Mouse (Mus musculus): Measurements from ENCODE around the gene Usp15. TPM values are rescaled to one million over a fixed set of nuclear protein-coding genes. Genes with fewer than 3 reads are reported as not detected.
"Not testable (repeated sequence)": the region's sequence is repeated elsewhere in the genome, so short reads cannot be mapped to it uniquely, and the experiment has no call there.

Usp15 gene
- 57.3 and 62.0 TPM in 2 replicates for polyA plus RNA-seq (2015; fragmentation: Nextera tagmentation; extraction: Ambion mirVana)

DNA sequence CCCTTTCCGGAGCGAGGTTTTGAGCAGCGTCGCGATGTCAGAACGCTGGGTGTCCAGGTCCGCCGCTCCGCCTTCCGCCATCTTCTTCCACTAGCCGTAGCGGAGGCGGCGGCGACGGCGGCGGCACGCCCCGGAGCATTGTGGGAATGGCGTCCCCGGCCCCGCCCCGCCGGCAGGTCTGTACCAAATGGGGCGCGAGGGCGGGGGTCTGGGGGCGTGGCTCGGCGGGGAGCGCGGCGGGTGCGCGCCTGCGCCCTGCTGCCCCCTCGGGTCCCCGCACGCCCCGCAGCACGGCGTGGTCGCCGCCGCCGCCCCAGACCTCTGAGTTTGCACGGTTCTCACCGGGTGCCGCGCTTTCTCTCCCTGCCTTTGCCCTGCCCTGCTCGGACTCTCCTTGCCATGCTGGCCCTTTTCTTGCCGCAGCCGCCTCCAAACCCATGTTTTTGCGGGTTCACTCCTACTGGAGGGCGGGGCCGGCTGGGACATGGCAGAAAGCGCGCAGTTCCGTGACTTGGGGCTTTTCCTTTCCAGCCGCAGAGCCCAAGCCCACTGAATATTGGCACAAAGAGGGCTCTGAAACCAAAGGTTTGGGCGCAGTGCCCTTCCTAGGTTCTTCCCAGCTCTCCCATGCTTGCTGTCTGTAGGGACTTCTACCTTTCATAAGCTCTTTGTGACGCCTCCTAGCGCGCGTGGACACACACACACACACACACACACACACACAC, at the start of gene Usp15:
TSS of gene Usp15 (minus strand) at position 161 of the 725 bp plus-strand sequence.
- H3K9me3 ChIP-seq (replicated peaks): no peaks in the 10 kb centered on the region
- H3K27ac ChIP-seq: peak within 1 kb of the TSS; percentile 91
- under 1% methylated on average over 43 of the region's 66 CpGs for WGBS
- peak within 1 kb of the TSS; percentile 90 for H3K9ac ChIP-seq
- H3K4me1 ChIP-seq: peaks cover 18% of the 10 kb centered on the region
- ATAC-seq: peak; percentile 94
- peak within 1 kb of the TSS; percentile 90 for H3K4me3 ChIP-seq
- H3K4me2 ChIP-seq: peak within 1 kb of the TSS; percentile 71
- no peaks in the 10 kb centered on the region for H3K27me3 ChIP-seq
- H3K36me3 ChIP-seq (ENCODE audit: poor library complexity, severe bottlenecking): no peaks in the 10 kb centered on the region

- no peak overlapping the region for H3K9ac ChIP-seq
- WGBS: 92% methylated on average over 5 of the region's 5 CpGs
- H3K27me3 ChIP-seq: no peaks in the 10 kb centered on the region
- no peak overlapping the region for H3K4me2 ChIP-seq
- H3K9me3 ChIP-seq (replicated peaks): no peaks in the 10 kb centered on the region
- no peaks in the 10 kb centered on the region for H3K4me1 ChIP-seq
- no peak for ATAC-seq
- no peaks in the 10 kb centered on the region for H3K36me3 ChIP-seq (ENCODE audit: poor library complexity, severe bottlenecking)
- H3K4me3 ChIP-seq: no peak overlapping the region
- H3K27ac ChIP-seq: no peak overlapping the region
Observed at GRCm38 (mm10) chr10:123229420-123229819, 32.6 kb upstream of the Usp15 start.

- H3K4me2 ChIP-seq: no peak overlapping the region
- no peaks in the 10 kb centered on the region for H3K36me3 ChIP-seq (ENCODE audit: poor library complexity, severe bottlenecking)
- H3K27ac ChIP-seq: no peak overlapping the region
- WGBS: 92% methylated on average over 5 of the region's 5 CpGs
- no peaks in the 10 kb centered on the region for H3K27me3 ChIP-seq
- no peaks in the 10 kb centered on the region for H3K9me3 ChIP-seq (replicated peaks)
- no peak overlapping the region for H3K9ac ChIP-seq
- no peak for ATAC-seq
- H3K4me1 ChIP-seq: no peaks in the 10 kb centered on the region
- H3K4me3 ChIP-seq: no peak overlapping the region
Observed at GRCm38 (mm10) chr10:123222785-123223184, 26.0 kb upstream of the Usp15 start.

GRCm38 (mm10) chr10:123209517-123209916, 12.7 kb upstream of the Usp15 start:
- Histone ChIP-seq H3K9ac (no peak overlapping the region), H3K4me3 (no peak overlapping the region), H3K27me3 (no peaks in the 10 kb centered on the region), H3K36me3 (ENCODE audit: poor library complexity, severe bottlenecking) (no peaks in the 10 kb centered on the region), H3K4me1 (no peaks in the 10 kb centered on the region), H3K4me2 (no peak overlapping the region), H3K9me3 (replicated peaks) (no peaks in the 10 kb centered on the region), H3K27ac (no peak overlapping the region)
- 75% methylated on average over 8 of the region's 8 CpGs for WGBS
- no peak for ATAC-seq

DNA sequence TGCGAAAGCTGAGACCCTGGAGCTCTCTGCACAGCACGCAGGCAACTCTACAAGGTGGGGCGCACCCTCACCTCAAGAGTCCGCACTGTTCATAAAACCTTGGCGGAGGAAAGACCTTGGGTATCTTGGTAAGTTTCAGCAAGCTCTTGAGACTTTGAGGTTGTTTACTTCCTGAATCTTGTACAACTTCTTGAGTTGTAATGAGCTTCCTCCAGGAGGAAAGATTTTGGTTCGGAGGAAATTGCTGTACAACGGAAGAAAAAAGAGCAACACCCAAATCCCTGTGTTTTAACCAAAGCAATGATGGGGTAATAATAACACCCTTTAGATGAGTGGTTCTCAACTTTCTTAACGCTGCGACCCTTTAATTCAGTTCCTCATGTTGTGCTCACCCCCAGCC, 11.5 kb upstream of the Usp15 start:
- Histone ChIP-seq H3K27ac (no peak overlapping the region), H3K27me3 (no peaks in the 10 kb centered on the region), H3K4me1 (no peaks in the 10 kb centered on the region), H3K4me3 (no peak overlapping the region), H3K9me3 (replicated peaks) (no peaks in the 10 kb centered on the region), H3K4me2 (no peak overlapping the region), H3K9ac (no peak overlapping the region), H3K36me3 (ENCODE audit: poor library complexity, severe bottlenecking) (no peaks in the 10 kb centered on the region)
- no peak for ATAC-seq
- WGBS: 91% methylated on average over 9 of the region's 9 CpGs

- Histone ChIP-seq H3K9me3 (replicated peaks) (no peaks in the 10 kb centered on the region), H3K4me1 (no peaks in the 10 kb centered on the region), H3K4me2 (no peak overlapping the region), H3K36me3 (ENCODE audit: poor library complexity, severe bottlenecking) (no peaks in the 10 kb centered on the region), H3K27ac (no peak overlapping the region), H3K9ac (no peak overlapping the region), H3K4me3 (no peak overlapping the region), H3K27me3 (no peaks in the 10 kb centered on the region)
- WGBS: 94% methylated on average over 6 of the region's 6 CpGs
- ATAC-seq: no peak
Observed at GRCm38 (mm10) chr10:123206074-123206473, 9.3 kb upstream of the Usp15 start.

DNA sequence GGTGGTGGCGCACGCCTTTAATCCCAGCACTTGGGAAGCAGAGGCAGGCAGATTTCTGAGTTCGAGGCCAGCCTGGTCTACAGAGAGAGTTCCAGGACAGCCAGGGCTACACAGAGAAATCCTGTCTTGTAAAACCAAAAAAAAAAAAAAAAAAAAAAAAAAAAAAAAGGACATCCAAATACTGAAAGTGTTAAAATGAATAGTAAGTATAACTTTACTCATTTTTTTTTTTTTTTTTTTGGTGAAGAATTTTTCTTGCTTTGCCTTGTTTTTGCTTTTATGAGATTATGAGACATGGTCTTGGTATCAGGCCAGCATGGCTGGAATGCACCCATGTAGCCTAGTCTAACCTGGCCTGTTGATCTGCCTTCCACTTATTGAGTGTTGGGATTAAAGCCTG, 8.6 kb upstream of the Usp15 start:
- H3K27me3 ChIP-seq; H3K36me3 ChIP-seq (ENCODE audit: poor library complexity, severe bottlenecking); H3K9me3 ChIP-seq (replicated peaks); ATAC-seq; H3K9ac ChIP-seq; H3K27ac ChIP-seq; H3K4me2 ChIP-seq; H3K4me3 ChIP-seq; H3K4me1 ChIP-seq: not testable (repeated sequence)
- WGBS: 94% methylated on average over 3 of the region's 3 CpGs

DNA sequence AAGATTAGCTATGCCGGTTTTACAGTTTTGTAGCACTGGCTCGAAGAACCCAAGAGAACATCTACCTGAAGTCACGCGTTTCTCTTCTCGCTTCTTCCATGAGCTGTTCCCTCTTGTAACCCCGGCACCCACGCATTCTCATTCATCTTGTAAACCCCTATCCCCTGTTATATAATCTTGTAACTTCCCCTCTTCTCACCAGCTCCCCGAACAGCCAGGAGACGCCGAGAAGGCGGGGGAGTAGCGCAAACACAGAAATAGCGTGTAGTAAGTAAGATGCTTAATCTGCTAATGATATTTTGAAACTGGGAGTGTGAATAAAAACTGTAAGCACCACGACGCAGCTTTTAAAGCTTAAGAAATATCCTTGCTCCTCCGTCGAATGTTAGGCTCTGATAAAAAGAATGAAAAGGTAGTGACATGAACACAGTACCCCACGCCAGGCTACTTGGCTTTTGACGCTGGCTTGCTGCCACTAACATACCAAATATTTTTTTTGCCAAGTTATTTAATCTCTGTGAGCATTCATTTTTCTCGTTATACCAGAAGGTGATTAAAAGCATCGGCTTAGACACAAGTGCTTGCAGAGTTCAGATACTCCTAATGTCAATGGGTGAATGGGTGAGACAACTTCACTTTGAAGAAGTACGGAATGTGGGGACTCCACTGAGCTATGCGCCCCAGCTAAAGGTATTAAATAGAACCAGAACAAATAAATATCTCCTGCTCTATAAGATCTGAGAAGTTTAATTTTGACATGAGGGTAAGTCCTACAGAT, 5.4 kb upstream of the Usp15 start:
- Histone ChIP-seq H3K27ac (no peak overlapping the region), H3K9ac (no peak overlapping the region), H3K4me2 (no peak overlapping the region), H3K4me1 (no peaks in the 10 kb centered on the region), H3K27me3 (no peaks in the 10 kb centered on the region), H3K36me3 (ENCODE audit: poor library complexity, severe bottlenecking) (no peaks in the 10 kb centered on the region), H3K4me3 (no peak overlapping the region), H3K9me3 (replicated peaks) (no peaks in the 10 kb centered on the region)
- WGBS: 87% methylated on average over 23 of the region's 23 CpGs
- no peak for ATAC-seq

- H3K9ac ChIP-seq: no peak overlapping the region
- no peaks in the 10 kb centered on the region for H3K36me3 ChIP-seq (ENCODE audit: poor library complexity, severe bottlenecking)
- no peaks in the 10 kb centered on the region for H3K4me1 ChIP-seq
- H3K27ac ChIP-seq: no peak overlapping the region
- no peak for ATAC-seq
- H3K4me2 ChIP-seq: no peak overlapping the region
- 92% methylated on average over 5 of the region's 5 CpGs for WGBS
- no peaks in the 10 kb centered on the region for H3K27me3 ChIP-seq
- H3K4me3 ChIP-seq: no peak overlapping the region
- H3K9me3 ChIP-seq (replicated peaks): no peaks in the 10 kb centered on the region
Observed at GRCm38 (mm10) chr10:123201436-123201835, 4.6 kb upstream of the Usp15 start.

- H3K9me3 ChIP-seq (replicated peaks): no peaks in the 10 kb centered on the region
- H3K36me3 ChIP-seq (ENCODE audit: poor library complexity, severe bottlenecking): no peaks in the 10 kb centered on the region
- ATAC-seq: no peak
- no peak overlapping the region for H3K9ac ChIP-seq
- H3K27ac ChIP-seq: no peak overlapping the region
- H3K4me2 ChIP-seq: no peak overlapping the region
- 95% methylated on average over 5 of the region's 5 CpGs for WGBS
- H3K27me3 ChIP-seq: no peaks in the 10 kb centered on the region
- no peaks in the 10 kb centered on the region for H3K4me1 ChIP-seq
- no peak overlapping the region for H3K4me3 ChIP-seq
Observed at GRCm38 (mm10) chr10:123200996-123201395, 4.2 kb upstream of the Usp15 start.

- Histone ChIP-seq H3K4me1 (peaks cover 5% of the 10 kb centered on the region), H3K9me3 (replicated peaks) (no peaks in the 10 kb centered on the region)
Observed at GRCm38 (mm10) chr10:123200320-123200659, 3.5 kb upstream of the Usp15 start.

DNA sequence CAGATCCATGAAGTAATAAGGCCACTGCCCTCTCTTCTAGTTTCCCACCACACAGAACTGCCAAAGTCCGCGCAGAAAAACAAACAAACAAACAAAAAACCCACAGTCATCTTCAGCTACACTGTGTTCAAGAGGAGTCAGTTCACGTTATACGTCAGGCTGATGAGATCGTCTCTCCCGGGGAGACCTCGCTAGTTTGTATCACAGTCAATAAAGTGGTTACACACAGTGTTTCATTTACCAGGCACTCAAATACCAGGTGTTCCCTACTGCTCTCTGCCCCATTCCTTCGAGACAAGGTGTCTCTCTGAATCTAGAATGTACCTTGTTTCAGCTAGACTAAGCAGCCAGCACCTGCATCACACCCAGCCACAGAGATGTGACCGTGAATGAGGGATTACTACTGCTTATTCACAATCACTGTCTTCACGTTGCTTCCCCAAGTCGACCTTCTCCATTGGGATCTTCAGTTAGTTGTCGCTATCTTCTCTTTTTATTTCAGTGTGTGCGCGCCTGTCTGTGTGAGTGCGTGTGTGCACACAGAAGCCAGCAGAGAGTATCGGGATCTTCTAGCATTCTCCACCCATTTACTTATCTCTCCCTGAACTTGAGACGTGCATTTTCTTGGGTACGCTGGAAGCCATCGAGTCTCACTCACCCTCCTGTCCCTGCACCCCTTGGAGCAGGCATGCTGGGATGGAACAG, 3.0 kb upstream of the Usp15 start:
- no peak overlapping the region for H3K27ac ChIP-seq
- peaks cover 9% of the 10 kb centered on the region for H3K4me1 ChIP-seq
- no peaks in the 10 kb centered on the region for H3K36me3 ChIP-seq (ENCODE audit: poor library complexity, severe bottlenecking)
- no peaks in the 10 kb centered on the region for H3K9me3 ChIP-seq (replicated peaks)
- no peak overlapping the region for H3K9ac ChIP-seq
- no peak overlapping the region for H3K4me3 ChIP-seq
- no peak overlapping the region for H3K4me2 ChIP-seq
- ATAC-seq: no peak
- H3K27me3 ChIP-seq: no peaks in the 10 kb centered on the region
- WGBS: 86% methylated on average over 19 of the region's 19 CpGs

More at GRCm38 (mm10) chr10:123200320-123200659, 3.5 kb upstream of the Usp15 start:
- Histone ChIP-seq H3K27ac (no peak overlapping the region), H3K4me3 (no peak overlapping the region), H3K27me3 (no peaks in the 10 kb centered on the region), H3K36me3 (ENCODE audit: poor library complexity, severe bottlenecking) (no peaks in the 10 kb centered on the region), H3K9ac (no peak overlapping the region), H3K4me2 (no peak overlapping the region)
- ATAC-seq: no peak
- 90% methylated on average over 8 of the region's 8 CpGs for WGBS

All from forebrain, embryonic 13.5 days (tissue).